Mouse (Mus musculus): ENCODE results near the gene Panx1. TPM values are rescaled to one million over a fixed set of nuclear protein-coding genes. Genes with fewer than 3 reads are reported as not detected.
A peak's percentile ranks its signal among the peaks of the same experiment; 100 is the strongest.

The Panx1 gene
- total and polyA plus RNA-seq, 3 experiments = 10.6 to 20.3 TPM; not detected in 1

DNA sequence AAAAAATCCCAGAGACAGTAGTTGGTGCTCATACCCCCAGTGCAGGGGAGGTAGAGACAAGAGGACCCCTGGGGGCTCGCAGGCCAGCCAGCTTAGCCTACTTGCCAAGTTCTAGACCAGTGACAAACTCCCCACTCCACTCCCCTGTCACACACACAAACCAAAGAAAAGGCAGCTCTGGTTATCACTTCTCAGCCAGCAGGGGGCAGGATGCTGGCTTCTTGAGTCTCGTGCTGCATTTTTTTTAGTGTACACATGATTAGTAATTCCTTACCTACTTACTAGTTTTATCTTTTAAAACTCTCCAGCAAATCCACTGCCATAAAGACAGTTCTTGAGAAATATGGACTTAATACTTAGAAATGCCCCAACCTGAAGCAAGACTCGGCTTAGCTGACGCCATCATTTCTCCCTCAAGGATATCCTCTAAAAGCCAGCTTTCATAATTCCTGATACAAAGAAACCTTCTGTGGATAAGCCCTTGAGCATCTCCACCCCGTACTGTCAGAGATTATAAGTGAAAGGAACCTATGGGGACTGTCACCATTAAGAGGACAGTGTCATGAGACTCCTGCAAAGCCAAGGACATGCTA is 11.6 kb downstream of the Panx1 start:
- no peaks in the 10 kb centered on the region for H3K79me2 ChIP-seq (ENCODE audit: control insufficient read depth, insufficient read depth, low read length, poor library complexity)
- H3K4me1 ChIP-seq (ENCODE audit: control insufficient read depth in 1 of 2, insufficient read depth in 2 of 2, low read length in 2 of 2) = no peaks in the 10 kb centered on the region
- DNase-seq (ENCODE audit: low read depth, low spot score) = peak; percentile 66
- no peaks in the 10 kb centered on the region for H3K9me3 ChIP-seq (replicated peaks; ENCODE audit: insufficient read depth, low read length)
- H3K36me3 ChIP-seq (ENCODE audit: control insufficient read depth in 1 of 2, insufficient read depth in 2 of 2, low read length in 2 of 2) = no peaks in the 10 kb centered on the region
- H3K27me3 ChIP-seq (ENCODE audit: control insufficient read depth in 1 of 2, insufficient read depth in 2 of 2, low read length in 2 of 2) = no peaks in the 10 kb centered on the region
- TF ChIP-seq MAX (IDR thresholded peaks at IDR 0.05; ENCODE audit: low read length) (0 out of 2 replicates have a peak, but pooled peaks have one; percentile 20), EP300 (IDR thresholded peaks at IDR 0.05; ENCODE audit: low read depth in 1 of 2, low read length in 2 of 2) (no peak), MXI1 (IDR thresholded peaks at IDR 0.05; ENCODE audit: low read depth, low read length) (no peak), JUND (IDR thresholded peaks at IDR 0.05; ENCODE audit: low read depth, low read length) (no peak), ZC3H11A (IDR thresholded peaks at IDR 0.05; ENCODE audit: low read depth, low read length) (peak; percentile 47), RAD21 (IDR thresholded peaks at IDR 0.05; ENCODE audit: low read depth, low read length) (peak; percentile 62), USF1 (IDR thresholded peaks at IDR 0.05; ENCODE audit: low read depth, low read length) (no peak), ZMIZ1 (IDR thresholded peaks at IDR 0.05; ENCODE audit: low read depth, low read length) (no peak), MEF2A (IDR thresholded peaks at IDR 0.05; ENCODE audit: extremely low read depth, insufficient replicate concordance, low read depth, low read length, poor library complexity, severe bottlenecking) (no peak), CHD1 (IDR thresholded peaks at IDR 0.05; ENCODE audit: low read depth, low read length) (no peak), MAZ (IDR thresholded peaks at IDR 0.05; ENCODE audit: low read depth, low read length) (no peak), TBP (IDR thresholded peaks at IDR 0.05; ENCODE audit: low read depth, low read length) (no peak), TAL1 (IDR thresholded peaks at IDR 0.05; ENCODE audit: low read length) (no peak), E2F4 (IDR thresholded peaks at IDR 0.05; ENCODE audit: borderline replicate concordance, low read depth, low read length) (no peak), CTCF (IDR thresholded peaks at IDR 0.05 in 2 of 3, conservative IDR thresholded peaks at IDR 0.05 in 1 of 3; ENCODE audit: control insufficient read depth in 1 of 3, insufficient read depth in 1 of 3, low read depth in 2 of 3, low read length in 3 of 3, poor library complexity in 1 of 3, severe bottlenecking in 1 of 3) (peak; percentile 64 to 90 (median 88)), ZNF384 (IDR thresholded peaks at IDR 0.05; ENCODE audit: low read depth, low read length) (peak; percentile 91), ETS1 (IDR thresholded peaks at IDR 0.05; ENCODE audit: low read depth, low read length) (no peak), BHLHE40 (IDR thresholded peaks at IDR 0.05; ENCODE audit: borderline replicate concordance, low read depth, low read length) (peak; percentile 78), KAT2A (conservative IDR thresholded peaks at IDR 0.05; ENCODE audit: low read depth, low read length) (no peak), NELFE (IDR thresholded peaks at IDR 0.05; ENCODE audit: low read depth, low read length) (no peak), CHD2 (IDR thresholded peaks at IDR 0.05; ENCODE audit: low read length) (no peak), MYC (IDR thresholded peaks at IDR 0.05; ENCODE audit: low read depth, low read length) (no peak), SIN3A (IDR thresholded peaks at IDR 0.05; ENCODE audit: low read length) (no peak), ZKSCAN1 (IDR thresholded peaks at IDR 0.05; ENCODE audit: low read depth, low read length) (no peak), SMC3 (IDR thresholded peaks at IDR 0.05; ENCODE audit: low read depth, low read length) (peak; percentile 95), POLR2AphosphoS2 (IDR thresholded peaks at IDR 0.05; ENCODE audit: low read length) (no peak), MYB (IDR thresholded peaks at IDR 0.05; ENCODE audit: low read depth, low read length) (no peak), MAFK (IDR thresholded peaks at IDR 0.05; ENCODE audit: borderline replicate concordance, low read depth, low read length) (no peak), GATA1 (IDR thresholded peaks at IDR 0.05; ENCODE audit: low read depth, low read length) (0 out of 2 replicates have a peak, but pooled peaks have one; percentile 13), RCOR1 (IDR thresholded peaks at IDR 0.05; ENCODE audit: low read depth, low read length) (no peak), POLR2AphosphoS5 (IDR thresholded peaks at IDR 0.05; ENCODE audit: borderline replicate concordance, low read depth, low read length) (no peak)
- no peak overlapping the region for H3K27ac ChIP-seq (ENCODE audit: control insufficient read depth, low read depth, low read length)
- no peak overlapping the region for H3K9ac ChIP-seq (ENCODE audit: control insufficient read depth, low read depth, low read length, poor library complexity, severe bottlenecking)
- H3K4me3 ChIP-seq (ENCODE audit: control insufficient read depth in 1 of 2, insufficient read depth in 1 of 2, low read depth in 2 of 2, low read length in 2 of 2) = no peak overlapping the region
